Mouse (Mus musculus): ENCODE measurements around the gene Tspoap1.

Gene Tspoap1

GRCm38 (mm10) chr11:87808236-87808635 is 47.9 kb downstream of the Tspoap1 start:
- no peak for DNase-seq (ENCODE audit: low read depth, low spot score)

GRCm38 (mm10) chr11:87811396-87811795 is 51.1 kb downstream of the Tspoap1 start:
- DNase-seq (ENCODE audit: low read depth, low spot score) = no peak

- no peak for DNase-seq (ENCODE audit: low read depth, low spot score)
Measured at GRCm38 (mm10) chr11:87814831-87815230, 54.5 kb downstream of the Tspoap1 start.

GRCm38 (mm10) chr11:87816707-87817442 is 56.5 kb downstream of the Tspoap1 start:
- no peak for DNase-seq (ENCODE audit: low read depth, low spot score)

GRCm38 (mm10) chr11:87817443-87817773 is 57.1 kb downstream of the Tspoap1 start:
- DNase-seq (ENCODE audit: low read depth, low spot score) = no peak

DNA sequence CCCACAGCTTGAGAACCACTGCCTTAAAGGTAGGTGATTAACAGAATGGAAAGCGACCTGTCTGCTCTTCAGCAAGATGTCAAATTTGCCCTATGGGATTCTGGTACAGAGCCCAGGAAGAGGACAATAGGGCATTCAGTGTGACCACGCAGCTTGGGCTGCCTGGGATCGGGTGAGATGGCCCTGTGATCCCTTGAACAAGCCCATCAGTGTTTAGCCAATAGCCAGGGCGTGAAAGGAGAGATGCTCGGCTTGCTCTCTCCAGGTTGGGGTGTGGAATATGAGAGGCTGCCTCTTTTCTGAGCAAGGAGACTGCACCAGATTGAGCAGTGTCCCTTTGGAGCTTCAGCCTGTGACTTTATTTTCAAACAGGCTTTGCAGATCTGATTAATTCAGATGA is 61.2 kb downstream of the Tspoap1 start:
- no peak for DNase-seq (ENCODE audit: low read depth, low spot score)

GRCm38 (mm10) chr11:87828239-87828900 is 68.0 kb downstream of the Tspoap1 start, which contains the start of gene Lpo:
TSS of gene Lpo (minus strand) at chr11:87828289.
- DNase-seq (ENCODE audit: low read depth, low spot score) = no peak

Measured in c-Kit-negative CD71-positive TER-119-positive erythroid progenitor cells, embryonic 14.5 days (primary cell).